Mouse (Mus musculus) heart, embryonic 11.5 days (tissue): Measurements from ENCODE around the gene Ptpn3. TPM values are rescaled to one million over a fixed set of nuclear protein-coding genes. Genes with fewer than 3 reads are reported as not detected.
"Not testable (repeated sequence)": the region's sequence is repeated elsewhere in the genome, so short reads cannot be mapped to it uniquely, and the experiment has no call there.

Source experiments
- ATAC-seq: fragments of 200-750 bp; cut with Nextera tagmentation; replicated peaks from 2 replicates; pipeline ENCODE4 v1.8.0; 2017; ENCODE audit warnings: moderate library complexity; ENCODE audit not compliant: insufficient number of reproducible peaks, low FRiP score, low TSS enrichment
- H3K27ac ChIP-seq: fragments of 300-500 bp; sonication (generic); 2 replicates; pipeline ENCODE4 v1.5.1; 2014; ENCODE audit warnings: mild to moderate bottlenecking, low read depth, low read length
- H3K27me3 ChIP-seq: fragments of 300-500 bp; sonication (generic); 2 replicates; pipeline ENCODE4 v1.6.1; 2014; ENCODE audit warnings: mild to moderate bottlenecking, low read length, mixed read lengths; ENCODE audit not compliant: control insufficient read depth, insufficient read depth
- H3K36me3 ChIP-seq: fragments of 300-500 bp; sonication (generic); 2 replicates; pipeline ENCODE4 v1.6.1; 2014; ENCODE audit warnings: mild to moderate bottlenecking, low read length, moderate library complexity, mixed read lengths; ENCODE audit not compliant: control insufficient read depth, insufficient read depth
- H3K4me1 ChIP-seq: fragments of 300-500 bp; sonication (generic); 2 replicates; pipeline ENCODE4 v1.6.1; 2014; ENCODE audit warnings: low read length; ENCODE audit not compliant: control insufficient read depth, insufficient read depth
- H3K4me2 ChIP-seq: fragments of 300-500 bp; sonication (generic); 2 replicates; pipeline ENCODE4 v1.6.1; 2014; ENCODE audit warnings: mild to moderate bottlenecking, moderate library complexity
- H3K4me3 ChIP-seq: fragments of 300-500 bp; sonication (generic); 2 replicates; pipeline ENCODE4 v1.5.1; 2014; ENCODE audit warnings: low read depth, low read length
- H3K9ac ChIP-seq: fragments of 300-500 bp; sonication (generic); 2 replicates; pipeline ENCODE4 v1.6.1; 2014; ENCODE audit warnings: mild to moderate bottlenecking, low read depth, low read length, moderate library complexity
- H3K9me3 ChIP-seq: fragments of 300-500 bp; sonication (generic); replicated peaks from 2 replicates; pipeline ENCODE4 v1.6.1; 2016; ENCODE audit warnings: low read length; ENCODE audit not compliant: control insufficient read depth
- WGBS: fragments of 180-500 bp; shearing (Covaris S2); extraction: QIAGEN DNeasy Blood & Tissue Kit; methylation state at CpG from one replicate; pipeline ENCODE4 v1.1.7; 2014; ENCODE audit not compliant: insufficient replicate concordance; 5-methylcytosine and 5-hydroxymethylcytosine counted together
- polyA plus RNA-seq: library from polyadenylated mRNA; unstranded; fragments of >200 nt; fragmentation: Nextera tagmentation; extraction: Ambion mirVana; gene quantifications from 2 replicates; pipeline ENCODE4 v1.2.1, GENCODE M21; 2014

The Ptpn3 gene
- polyA plus RNA-seq, 1 experiment from 2014 or later: 1.7 TPM

DNA sequence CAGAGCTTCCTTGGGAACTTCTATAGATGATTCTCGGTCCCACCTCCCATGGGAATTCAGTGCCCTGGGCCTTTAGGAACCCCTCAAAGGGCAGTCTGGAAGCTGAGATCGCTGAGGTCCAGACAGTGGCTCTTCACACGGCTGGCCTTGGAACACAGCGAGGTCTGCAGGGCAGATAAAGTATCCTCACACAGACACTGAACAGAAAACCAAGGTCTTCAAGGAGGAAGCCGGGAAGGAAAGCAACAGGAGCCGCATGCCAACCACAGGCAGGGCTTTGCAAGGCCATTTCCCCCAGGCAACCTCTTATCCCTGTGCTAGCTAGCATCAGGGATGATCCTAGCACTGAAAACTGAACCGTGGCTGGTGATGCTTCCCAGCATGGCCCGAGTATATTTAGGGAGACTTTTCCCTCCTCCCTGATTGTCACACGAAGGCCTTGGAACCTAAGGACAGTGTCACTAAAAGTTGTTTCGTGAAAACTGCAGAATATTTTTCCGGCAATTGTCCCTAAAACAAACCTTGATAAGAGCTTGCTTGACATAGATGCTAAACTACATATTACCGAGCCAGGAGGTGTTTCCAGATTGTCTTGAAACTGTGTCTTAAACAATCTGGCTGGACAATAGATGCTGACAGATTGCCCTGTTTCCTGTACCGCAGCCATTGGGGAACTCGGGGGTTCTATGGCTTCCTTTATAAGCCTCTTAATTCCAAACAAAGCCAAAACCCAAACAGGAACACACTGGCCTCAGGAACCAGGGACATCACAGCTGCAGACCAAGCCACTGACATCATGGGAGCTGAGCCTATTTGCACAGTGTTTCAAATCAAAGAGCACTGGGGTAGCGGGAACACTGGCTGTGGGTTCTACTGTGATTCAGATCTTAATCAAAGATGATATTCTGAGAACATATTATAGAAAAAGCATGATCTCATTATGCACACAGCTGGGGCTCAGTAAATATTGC, 27.8 kb downstream of the Ptpn3 start:
- Histone ChIP-seq H3K27ac (no peak overlapping the region), H3K36me3 (no peaks in the 10 kb centered on the region), H3K27me3 (no peaks in the 10 kb centered on the region), H3K9me3 (no peaks in the 10 kb centered on the region), H3K4me3 (no peak overlapping the region), H3K4me1 (no peaks in the 10 kb centered on the region), H3K4me2 (no peak overlapping the region), H3K9ac (no peak overlapping the region)
- WGBS: 50% methylated on average over 15 of the region's 15 CpGs
- no peak for ATAC-seq

DNA sequence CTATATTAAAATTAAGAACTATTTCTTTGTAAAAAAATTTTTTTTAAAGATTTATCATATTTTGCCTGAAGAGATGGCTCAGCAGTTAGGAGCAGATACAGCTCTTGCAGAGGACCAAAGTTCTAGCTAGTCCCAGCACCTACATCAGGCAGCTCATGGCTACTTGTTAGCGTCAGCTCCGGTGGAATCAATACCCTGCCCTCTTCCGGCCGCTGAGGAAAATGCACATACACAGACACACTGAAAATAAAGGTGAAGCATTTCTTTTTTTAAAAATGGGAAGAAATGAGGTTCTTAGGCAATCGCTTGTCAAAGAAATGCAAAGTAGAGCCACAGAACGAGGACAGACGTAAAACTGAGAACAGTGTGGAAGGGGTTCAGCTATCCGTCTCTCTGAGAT, 30.6 kb downstream of the Ptpn3 start:
- no peak for ATAC-seq
- Histone ChIP-seq H3K4me1 (peaks cover 7% of the 10 kb centered on the region), H3K36me3 (no peaks in the 10 kb centered on the region), H3K27me3 (no peaks in the 10 kb centered on the region), H3K4me2 (no peak overlapping the region), H3K9me3 (no peaks in the 10 kb centered on the region), H3K27ac (no peak overlapping the region), H3K9ac (no peak overlapping the region), H3K4me3 (no peak overlapping the region)
- whole genome bisulfite sequencing: 77% methylated on average over 8 of the region's 8 CpGs

- H3K4me2 ChIP-seq, H3K27ac ChIP-seq, H3K9me3 ChIP-seq, H3K27me3 ChIP-seq, H3K36me3 ChIP-seq, ATAC-seq, H3K4me3 ChIP-seq, H3K9ac ChIP-seq: not testable (repeated sequence)
- H3K4me1 ChIP-seq: peaks cover 12% of the 10 kb centered on the region
- 82% methylated on average over 5 of the region's 5 CpGs for WGBS
These were observed 31.1 kb downstream of the Ptpn3 start for GRCm38 (mm10) chr4:57270489-57270888.

GRCm38 (mm10) chr4:57269344-57269743, 32.3 kb downstream of the Ptpn3 start:
- no peaks in the 10 kb centered on the region for H3K9me3 ChIP-seq
- H3K4me3 ChIP-seq: no peak overlapping the region
- no peak for ATAC-seq
- 82% methylated on average over 10 of the region's 10 CpGs for WGBS
- H3K4me1 ChIP-seq: peaks cover 16% of the 10 kb centered on the region
- no peaks in the 10 kb centered on the region for H3K36me3 ChIP-seq
- H3K4me2 ChIP-seq: no peak overlapping the region
- no peak overlapping the region for H3K27ac ChIP-seq
- H3K9ac ChIP-seq: no peak overlapping the region
- H3K27me3 ChIP-seq: no peaks in the 10 kb centered on the region

- Histone ChIP-seq H3K4me1 (peaks cover 16% of the 10 kb centered on the region), H3K36me3 (no peaks in the 10 kb centered on the region), H3K27ac (no peak overlapping the region), H3K27me3 (no peaks in the 10 kb centered on the region), H3K4me2 (no peak overlapping the region), H3K9ac (no peak overlapping the region), H3K9me3 (no peaks in the 10 kb centered on the region), H3K4me3 (no peak overlapping the region)
- WGBS: 32% methylated on average over 8 of the region's 8 CpGs
- ATAC-seq: no peak
These were observed 33.3 kb downstream of the Ptpn3 start for GRCm38 (mm10) chr4:57268330-57268729.

DNA sequence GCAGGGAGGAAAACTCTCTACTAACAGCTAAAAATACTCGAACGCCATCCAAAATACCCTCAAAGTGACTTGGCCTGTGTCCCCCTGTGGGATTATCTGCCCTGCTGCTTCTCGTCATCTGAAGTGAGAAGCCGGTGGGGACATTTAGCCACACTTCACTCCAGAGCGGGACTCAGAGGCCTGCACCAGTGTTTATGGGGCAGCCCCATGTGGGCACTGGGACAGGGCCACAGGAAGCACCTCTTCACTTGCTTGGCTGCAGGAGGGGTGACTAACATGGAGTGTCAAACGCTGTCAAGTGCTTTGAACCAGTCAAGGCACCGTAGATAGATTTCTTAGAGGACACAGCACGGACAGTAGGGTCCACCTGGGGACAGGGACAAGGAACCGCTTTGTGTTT, 35.2 kb downstream of the Ptpn3 start:
- Histone ChIP-seq H3K9me3 (no peaks in the 10 kb centered on the region), H3K27ac (peak overlapping the region; percentile 25; the same call in 1 of the 2 replicates), H3K4me1 (peaks cover 16% of the 10 kb centered on the region), H3K4me2 (no peak overlapping the region), H3K4me3 (no peak overlapping the region), H3K36me3 (no peaks in the 10 kb centered on the region), H3K27me3 (no peaks in the 10 kb centered on the region), H3K9ac (no peak overlapping the region)
- WGBS: 53% methylated on average over 9 of the region's 9 CpGs
- ATAC-seq: no peak

DNA sequence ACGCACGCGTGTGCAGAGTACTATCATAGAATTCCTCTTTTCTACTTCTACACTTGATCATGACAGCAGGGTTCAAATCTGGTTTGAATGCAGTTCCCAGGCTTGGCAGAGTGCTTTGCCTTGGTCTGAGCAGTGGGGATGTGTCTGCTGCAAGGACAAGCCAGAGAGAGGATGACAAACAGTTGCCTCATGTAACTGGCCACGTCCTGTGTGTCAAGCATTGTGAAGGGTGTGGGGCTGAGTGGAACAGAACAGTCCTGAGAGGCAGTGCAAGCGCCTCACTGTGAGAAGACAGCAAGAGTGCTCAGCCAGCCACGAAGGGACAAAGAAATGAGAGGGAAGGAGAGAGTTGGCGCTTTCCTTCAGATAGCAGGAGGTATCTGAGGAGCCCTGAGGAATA, 37.9 kb downstream of the Ptpn3 start:
- WGBS: 76% methylated on average over 7 of the region's 7 CpGs
- H3K27ac ChIP-seq: no peak overlapping the region
- H3K4me2 ChIP-seq: no peak overlapping the region
- no peak overlapping the region for H3K9ac ChIP-seq
- H3K4me3 ChIP-seq: no peak overlapping the region
- no peaks in the 10 kb centered on the region; the same call in 1 of the 2 replicates for H3K9me3 ChIP-seq
- ATAC-seq: no peak
- H3K27me3 ChIP-seq: no peaks in the 10 kb centered on the region
- no peaks in the 10 kb centered on the region for H3K36me3 ChIP-seq
- H3K4me1 ChIP-seq: peaks cover 16% of the 10 kb centered on the region

DNA sequence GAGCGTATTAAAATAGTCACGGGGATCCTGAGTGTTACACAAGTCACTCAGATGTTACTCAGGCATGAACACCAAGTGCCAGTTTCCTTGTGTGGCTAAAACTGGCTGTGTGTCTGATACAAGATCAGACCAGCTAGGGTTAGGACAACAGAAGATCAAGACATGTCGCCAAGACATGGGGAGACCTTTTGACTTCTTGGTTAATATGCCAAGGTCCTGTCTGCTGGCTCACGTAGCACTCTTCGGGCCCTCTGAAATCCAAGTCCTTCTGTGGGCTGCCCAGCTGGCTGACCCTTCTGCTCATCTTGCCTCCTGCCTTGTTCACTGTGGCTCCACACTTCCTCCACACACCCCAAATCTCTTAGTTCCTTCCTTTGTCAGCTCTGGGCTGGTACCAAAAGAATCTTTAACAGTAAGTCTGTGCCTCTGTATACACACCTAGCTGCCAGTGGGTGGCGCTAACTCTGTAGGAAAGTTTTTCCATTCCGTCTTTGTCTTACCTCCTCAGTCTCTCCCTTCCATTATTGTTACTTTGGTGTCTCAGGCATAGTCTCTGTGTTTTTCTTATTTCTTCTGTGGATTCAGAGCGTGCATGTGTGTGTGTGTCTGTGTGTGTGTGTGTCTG, 38.5 kb downstream of the Ptpn3 start:
- Histone ChIP-seq H3K4me1 (peaks cover 16% of the 10 kb centered on the region), H3K9ac (no peak overlapping the region), H3K9me3 (no peaks in the 10 kb centered on the region; the same call in 1 of the 2 replicates), H3K27me3 (no peaks in the 10 kb centered on the region), H3K4me3 (no peak overlapping the region), H3K27ac (no peak overlapping the region), H3K36me3 (no peaks in the 10 kb centered on the region), H3K4me2 (no peak overlapping the region)
- ATAC-seq: no peak
- WGBS: 75% methylated on average over 8 of the region's 8 CpGs
